Mouse (Mus musculus) spleen, adult 2 months (tissue): ENCODE measurements at regions not wholly inside any gene's neighbourhood (a gene's known extent, or its start where the extent isn't known, plus 50 kb on each side); places are given as distances from the start of the nearest gene placed in this dataset.

ENCODE experiments used
- CTCF ChIP-seq: fragments of 200-500 bp; IDR thresholded peaks from 2 replicates; pipeline ENCODE4 v1.5.1; 2011; ENCODE audit warnings: mild to moderate bottlenecking, inconsistent platforms; ENCODE audit not compliant: insufficient read depth, insufficient read length, insufficient replicate concordance; ENCODE audit errors: extremely low read depth
- POLR2A ChIP-seq: fragments of 200-500 bp; IDR thresholded peaks from 2 replicates; pipeline ENCODE4 v1.6.1; 2011; ENCODE audit warnings: low read depth, low read length, inconsistent platforms

GRCm38 (mm10) chr3:53953801-53954200 lies 90.2 kb upstream of the Ufm1 start:
- TF ChIP-seq CTCF (no peak), POLR2A (no peak)
